22 mouse cellular contexts compared by ENCODE assay signal in the genomic region with DNA sequence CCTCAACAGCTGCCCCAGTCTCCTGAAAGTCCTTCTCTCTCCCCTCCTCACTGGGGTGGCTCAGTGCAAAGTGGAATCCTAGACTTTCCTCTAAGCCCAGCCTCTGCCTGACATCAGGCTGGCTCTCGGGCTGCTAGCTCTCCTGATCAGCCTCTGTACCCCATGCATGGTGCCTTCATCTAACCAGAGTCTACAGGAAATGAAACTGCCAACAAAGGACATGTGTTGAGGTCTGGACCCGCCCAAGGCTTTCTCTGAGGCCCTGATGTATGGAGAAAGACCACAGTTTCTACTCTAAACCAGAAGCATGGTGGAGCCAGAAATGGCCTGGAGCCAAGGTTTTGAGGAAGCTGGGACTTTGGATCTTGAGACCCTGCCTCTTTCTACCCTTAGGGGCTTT. TPM values are rescaled to one million over a fixed set of nuclear protein-coding genes. Genes with fewer than 3 reads are reported as not detected.
DNase-seq lines count a peak whose midpoint lies in the region; ATAC-seq and TF ChIP-seq lines count a peak whose summit lies in the region.
"Had no signal": no experiment of that assay in that cellular context is flagged by ENCODE, and none has a peak within 500 bp of the region (broad histone marks: within the 10 kb centered on the region; RNA-seq: fewer than 3 reads in every experiment).

No protein-coding gene starts in this region.

- no peak for ATAC-seq in kidney, embryonic 14.5 days (ENCODE audit: low FRiP score, low TSS enrichment)
- ATAC-seq in forebrain, embryonic 12.5 days (ENCODE audit: low FRiP score) = no peak
- ATAC-seq: liver, postnatal 0 days had no signal

- DNase-seq in heart, adult 11 months = peak; percentile 86
- no peak for DNase-seq in heart, postnatal 25 days (ENCODE audit: low spot score)
- DNase-seq in naive thymus-derived CD4-positive, alpha-beta T cell, adult 2 months (ENCODE audit: low read depth) = peak; percentile 72
- peak; percentile 50 to 61 for DNase-seq in thymus, postnatal 36 days
- DNase-seq in kidney, postnatal 14 days = no peak
- DNase-seq: cerebellum, postnatal 14 days; gastrocnemius, postnatal 36 days; liver, postnatal 0 days; lung, postnatal 4 days had no signal

- TF ChIP-seq POLR2A in bone marrow macrophage, adult 2 months (IDR thresholded peaks at IDR 0.05; ENCODE audit: borderline replicate concordance, low read depth, low read length) = no peak

- H3K9ac ChIP-seq in kidney, embryonic 14.5 days (ENCODE audit: low read depth, low read length) = no peak overlapping the region
- no peak overlapping the region for H3K9ac ChIP-seq in forebrain, embryonic 12.5 days
- H3K9ac ChIP-seq: heart, embryonic 13.5 days; kidney, embryonic 15.5 days; limb, embryonic 15.5 days; liver, postnatal 0 days; neural tube, embryonic 13.5 days had no signal

- no peaks in the 10 kb centered on the region for H3K27me3 ChIP-seq in kidney, embryonic 14.5 days (ENCODE audit: control insufficient read depth, insufficient read depth, low read length)
- no peaks in the 10 kb centered on the region for H3K27me3 ChIP-seq in forebrain, embryonic 12.5 days
- H3K27me3 ChIP-seq: heart, embryonic 13.5 days; kidney, embryonic 15.5 days; limb, embryonic 15.5 days; neural tube, embryonic 13.5 days had no signal

- 65% methylated on average over 2 of the region's 2 CpGs for WGBS in kidney, embryonic 14.5 days
- WGBS in forebrain, embryonic 12.5 days = 80% methylated on average over 2 of the region's 2 CpGs

- peaks cover 14% of the 10 kb centered on the region for H3K4me1 ChIP-seq in bone marrow macrophage, adult 2 months (ENCODE audit: control insufficient read depth, insufficient read depth, low read length)
- no peaks in the 10 kb centered on the region for H3K4me1 ChIP-seq in kidney, embryonic 14.5 days (ENCODE audit: control insufficient read depth, insufficient read depth, low read length)
- H3K4me1 ChIP-seq in forebrain, embryonic 12.5 days = peaks cover 4% of the 10 kb centered on the region; the same call in 1 of the 2 replicates
- H3K4me1 ChIP-seq: neural tube, embryonic 13.5 days had no signal

- no peaks in the 10 kb centered on the region for H3K9me3 ChIP-seq in kidney, embryonic 14.5 days (ENCODE audit: control insufficient read depth, low read length)
- H3K9me3 ChIP-seq in forebrain, embryonic 12.5 days = no peaks in the 10 kb centered on the region
- H3K9me3 ChIP-seq: heart, embryonic 13.5 days; kidney, embryonic 15.5 days; limb, embryonic 15.5 days; neural tube, embryonic 13.5 days had no signal

- no peak overlapping the region for H3K4me3 ChIP-seq in bone marrow macrophage, adult 2 months (ENCODE audit: insufficient read depth, low read length)
- H3K4me3 ChIP-seq in kidney, embryonic 14.5 days (ENCODE audit: low read length) = no peak overlapping the region
- H3K4me3 ChIP-seq in forebrain, embryonic 12.5 days (replicated peaks) = no peak overlapping the region
- H3K4me3 ChIP-seq: heart, embryonic 13.5 days; kidney, embryonic 15.5 days; limb, embryonic 15.5 days; neural tube, embryonic 13.5 days had no signal

- peak overlapping the region; percentile 27; the same call in 1 of the 2 replicates for H3K27ac ChIP-seq in bone marrow macrophage, adult 2 months (ENCODE audit: insufficient read depth, low read depth, low read length)
- H3K27ac ChIP-seq in kidney, embryonic 14.5 days (ENCODE audit: low read depth, low read length) = no peak overlapping the region
- no peak overlapping the region for H3K27ac ChIP-seq in forebrain, embryonic 12.5 days
- H3K27ac ChIP-seq: heart, embryonic 13.5 days; kidney, embryonic 15.5 days; limb, embryonic 15.5 days; neural tube, embryonic 13.5 days had no signal

- no peak for TF ChIP-seq CTCF in bone marrow macrophage, adult 2 months (IDR thresholded peaks at IDR 0.05; ENCODE audit: low read depth, low read length)

- intact Hi-C loops in heart, postnatal 25 days (cut with DNase I) = no loop called here

- H3K4me2 ChIP-seq in kidney, embryonic 14.5 days (replicated peaks; ENCODE audit: low read depth, low read length) = no peak overlapping the region
- H3K4me2 ChIP-seq in forebrain, embryonic 12.5 days = no peak overlapping the region
- H3K4me2 ChIP-seq: heart, embryonic 13.5 days; kidney, embryonic 15.5 days; limb, embryonic 15.5 days; neural tube, embryonic 13.5 days had no signal

- no peaks in the 10 kb centered on the region for H3K36me3 ChIP-seq in kidney, embryonic 14.5 days (ENCODE audit: control insufficient read depth, insufficient read depth, low read length)
- 0 out of 2 replicates have a peak, but pooled peaks cover 10% of the 10 kb centered on the region for H3K36me3 ChIP-seq in forebrain, embryonic 12.5 days (replicated peaks)
- H3K36me3 ChIP-seq: heart, embryonic 13.5 days; kidney, embryonic 15.5 days; limb, embryonic 15.5 days had no signal

RNA-seq across cellular contexts. Expression of a gene that starts 12.0 kb away (rescaled TPM):
- under 1 TPM; 0.29 to 0.34 TPM for total RNA-seq in heart, postnatal 25 days (2021)
- polyA plus RNA-seq in bone marrow macrophage, adult 2 months (2012; ENCODE audit: insufficient read depth, insufficient read length, missing spikeins) = not detected in 2 replicates
- polyA plus RNA-seq in kidney, embryonic 14.5 days (2014; fragmentation: Nextera tagmentation; extraction: Ambion mirVana) = 4.5 and 7.2 TPM in 2 replicates
- 27.8 and 29.4 TPM in 2 replicates for polyA plus RNA-seq in forebrain, embryonic 12.5 days (2016; fragmentation: Nextera tagmentation; extraction: Ambion mirVana)

RNA-seq across cellular contexts. Expression of a gene that starts 49.4 kb away (rescaled TPM):
- 1 to 10 TPM; 3.4 to 4.2 TPM for total RNA-seq in heart, postnatal 25 days (2021)
- not detected in 2 replicates for polyA plus RNA-seq in bone marrow macrophage, adult 2 months (2012; ENCODE audit: insufficient read depth, insufficient read length, missing spikeins)
- 1.4 and 2.6 TPM in 2 replicates for polyA plus RNA-seq in kidney, embryonic 14.5 days (2014; fragmentation: Nextera tagmentation; extraction: Ambion mirVana)
- 6.0 and 6.1 TPM in 2 replicates for polyA plus RNA-seq in forebrain, embryonic 12.5 days (2016; fragmentation: Nextera tagmentation; extraction: Ambion mirVana)

RNA-seq across cellular contexts. Expression of a gene that starts 53.0 kb away (rescaled TPM):
- not detected for total RNA-seq in heart, postnatal 25 days (2021)
- polyA plus RNA-seq in bone marrow macrophage, adult 2 months (2012; ENCODE audit: insufficient read depth, insufficient read length, missing spikeins) = not detected in 2 replicates
- not detected in 2 replicates for polyA plus RNA-seq in kidney, embryonic 14.5 days (2014; fragmentation: Nextera tagmentation; extraction: Ambion mirVana)
- polyA plus RNA-seq in forebrain, embryonic 12.5 days (2016; fragmentation: Nextera tagmentation; extraction: Ambion mirVana) = 0.27 TPM in 1 of 2 replicates, not detected in the other
- total RNA-seq: adrenal gland, postnatal 4 days; gastrocnemius, postnatal 36 days; hematopoietic stem cell, adult 5-6 weeks; layer of hippocampus, adult 18-20 months; midbrain, postnatal 0 days had no signal
- polyA plus RNA-seq: heart, embryonic 13.5 days; intestine, embryonic 14.5 days; kidney, embryonic 15.5 days; limb, embryonic 15.5 days; liver, postnatal 0 days; testis, adult 2 months had no signal

Comparison
In these comparisons a context has a peak if more than half of its experiments do, and no peak if none do; other contexts are left out.
1. DNase-seq: peak in heart, adult 11 months (single experiment), naive thymus-derived CD4-positive, alpha-beta T cell, adult 2 months (single experiment) and thymus, postnatal 36 days (2 of 2); none in heart, postnatal 25 days (single experiment) and kidney, postnatal 14 days (single experiment).